ENCODE assay signal across 8 mouse cellular contexts in genomic region chr16:97995849-97996615, GRCm38 (mm10). TPM values are rescaled to one million over a fixed set of nuclear protein-coding genes. Genes with fewer than 3 reads are reported as not detected.
DNase-seq lines count a peak whose midpoint lies in the region; ATAC-seq and TF ChIP-seq lines count a peak whose summit lies in the region.

No protein-coding gene starts in this region.

- no peak for TF ChIP-seq CTCF in midbrain, postnatal 0 days (IDR thresholded peaks at IDR 0.05)

- peak overlapping the region; percentile 83; the same call in 1 of the 2 replicates for H3K27ac ChIP-seq in embryonic facial prominence, embryonic 10.5 days (replicated peaks)
- H3K27ac ChIP-seq in limb, embryonic 11.5 days (replicated peaks; ENCODE audit: low read depth, low read length): no peak overlapping the region
- no peak overlapping the region for H3K27ac ChIP-seq in midbrain, postnatal 0 days (ENCODE audit: low read depth, low read length)

- intact Hi-C loops in heart, postnatal 14 days (cut with DNase I): loop anchor here (2.0 to 10.0 kb wide), 3 partner anchors 33 to 191 kb away; partner anchors contain the start of genes A630089N07Rik, C2cd2 and Zbtb21

- DNase-seq in ovary, adult 18-20 months (ENCODE audit: low spot score): peak; percentile 74
- no peak for DNase-seq in ovary, postnatal 10 days (ENCODE audit: low spot score)
- DNase-seq in embryonic facial prominence, embryonic 10.5 days (ENCODE audit: low spot score): no peak
- DNase-seq in heart, postnatal 14 days: peak; percentile 42 to 63
- DNase-seq in limb, embryonic 11.5 days (ENCODE audit: low spot score): no peak
- DNase-seq in midbrain, postnatal 0 days (ENCODE audit: low spot score): peak; percentile 5
- no peak for DNase-seq in spleen, postnatal 36 days (ENCODE audit: low spot score in 2 of 2)
- DNase-seq in spleen, adult 12 weeks (ENCODE audit: low spot score): no peak

- H3K27me3 ChIP-seq in embryonic facial prominence, embryonic 10.5 days (replicated peaks; ENCODE audit: low read depth, poor library complexity, severe bottlenecking): no peaks in the 10 kb centered on the region
- H3K27me3 ChIP-seq in limb, embryonic 11.5 days (ENCODE audit: control insufficient read depth, insufficient read depth, low read length): no peaks in the 10 kb centered on the region
- no peaks in the 10 kb centered on the region for H3K27me3 ChIP-seq in midbrain, postnatal 0 days (ENCODE audit: insufficient read depth, low read length)

- H3K36me3 ChIP-seq in embryonic facial prominence, embryonic 10.5 days (replicated peaks): peaks cover 22% of the 10 kb centered on the region
- H3K36me3 ChIP-seq in limb, embryonic 11.5 days (ENCODE audit: control insufficient read depth, insufficient read depth, low read length): peaks cover 2% of the 10 kb centered on the region; the same call in 1 of the 2 replicates
- no peaks in the 10 kb centered on the region for H3K36me3 ChIP-seq in midbrain, postnatal 0 days (ENCODE audit: insufficient read depth, low read length)

- no peak for ATAC-seq in limb, embryonic 11.5 days (ENCODE audit: insufficient number of reproducible peaks, low FRiP score, low TSS enrichment, low read depth)
- no peak for ATAC-seq in midbrain, postnatal 0 days (ENCODE audit: low FRiP score)

- H3K4me3 ChIP-seq in embryonic facial prominence, embryonic 10.5 days: peak overlapping the region; percentile 70
- peak overlapping the region; percentile 44; the same call in 1 of the 2 replicates for H3K4me3 ChIP-seq in limb, embryonic 11.5 days (ENCODE audit: low read depth, low read length)
- peak overlapping the region; percentile 55 for H3K4me3 ChIP-seq in midbrain, postnatal 0 days (ENCODE audit: low read depth, low read length)

- peaks cover 16% of the 10 kb centered on the region for H3K4me1 ChIP-seq in embryonic facial prominence, embryonic 10.5 days
- H3K4me1 ChIP-seq in limb, embryonic 11.5 days (ENCODE audit: control insufficient read depth, insufficient read depth, low read length): 0 out of 2 replicates have a peak, but pooled peaks cover 4% of the 10 kb centered on the region
- peaks cover 5% of the 10 kb centered on the region; the same call in 1 of the 2 replicates for H3K4me1 ChIP-seq in midbrain, postnatal 0 days (ENCODE audit: insufficient read depth, low read length)

- peaks cover 19% of the 10 kb centered on the region for H3K9me3 ChIP-seq in embryonic facial prominence, embryonic 10.5 days
- H3K9me3 ChIP-seq in limb, embryonic 11.5 days (ENCODE audit: control insufficient read depth, low read length): no peaks in the 10 kb centered on the region
- H3K9me3 ChIP-seq in midbrain, postnatal 0 days (ENCODE audit: low read length): no peaks in the 10 kb centered on the region

- WGBS in embryonic facial prominence, embryonic 10.5 days: 13% methylated on average over 1 of the region's 1 CpGs
- 25% methylated on average over 1 of the region's 1 CpGs for WGBS in limb, embryonic 11.5 days
- 15% methylated on average over 1 of the region's 1 CpGs for WGBS in midbrain, postnatal 0 days

- no peak overlapping the region for H3K9ac ChIP-seq in limb, embryonic 11.5 days (ENCODE audit: low read length)
- peak overlapping the region; percentile 50; the same call in 1 of the 2 replicates for H3K9ac ChIP-seq in midbrain, postnatal 0 days (replicated peaks; ENCODE audit: low read length, poor library complexity, severe bottlenecking)

- peak overlapping the region; percentile 55; the same call in 1 of the 2 replicates for H3K4me2 ChIP-seq in limb, embryonic 11.5 days (ENCODE audit: low read depth, severe bottlenecking)
- peak overlapping the region; percentile 70 for H3K4me2 ChIP-seq in midbrain, postnatal 0 days (ENCODE audit: low read depth, low read length, poor library complexity, severe bottlenecking)

RNA-seq across cellular contexts. Expression of gene B230307C23Rik, which starts 1.1 kb away (rescaled TPM):
- 18.9 and 22.4 TPM in 2 replicates for polyA plus RNA-seq in embryonic facial prominence, embryonic 10.5 days (2016; fragmentation: Nextera tagmentation; extraction: Ambion mirVana)
- total RNA-seq in heart, postnatal 14 days (2021): 1 to 10 TPM; 4.3 to 5.2 TPM
- 19.2 and 20.6 TPM in 2 replicates for polyA plus RNA-seq in limb, embryonic 11.5 days (2014; fragmentation: Nextera tagmentation; extraction: Ambion mirVana)
- total RNA-seq in midbrain, postnatal 0 days (2014; rRNA removed): 8.4 and 14.8 TPM in 2 replicates
- 15.7 and 17.3 TPM in 2 replicates for polyA plus RNA-seq in midbrain, postnatal 0 days (2015; fragmentation: Nextera tagmentation; extraction: Ambion mirVana)

RNA-seq across cellular contexts. Expression of gene Zbtb21, which starts 33.6 kb away (rescaled TPM):
- polyA plus RNA-seq in embryonic facial prominence, embryonic 10.5 days (2016; fragmentation: Nextera tagmentation; extraction: Ambion mirVana): 14.5 and 15.2 TPM in 2 replicates
- total RNA-seq in heart, postnatal 14 days (2021): 10 to 100 TPM; 10.1 to 13.5 TPM
- polyA plus RNA-seq in limb, embryonic 11.5 days (2014; fragmentation: Nextera tagmentation; extraction: Ambion mirVana): 15.9 and 16.2 TPM in 2 replicates
- 30.5 and 40.9 TPM in 2 replicates for total RNA-seq in midbrain, postnatal 0 days (2014; rRNA removed)
- polyA plus RNA-seq in midbrain, postnatal 0 days (2015; fragmentation: Nextera tagmentation; extraction: Ambion mirVana): 9.4 and 9.5 TPM in 2 replicates

RNA-seq across cellular contexts. Expression of gene C2cd2, which starts 33.6 kb away (rescaled TPM):
- 11.6 and 14.0 TPM in 2 replicates for polyA plus RNA-seq in embryonic facial prominence, embryonic 10.5 days (2016; fragmentation: Nextera tagmentation; extraction: Ambion mirVana)
- 10 to 100 TPM; 25.1 to 27.3 TPM for total RNA-seq in heart, postnatal 14 days (2021)
- polyA plus RNA-seq in limb, embryonic 11.5 days (2014; fragmentation: Nextera tagmentation; extraction: Ambion mirVana): 13.4 and 16.4 TPM in 2 replicates
- total RNA-seq in midbrain, postnatal 0 days (2014; rRNA removed): 22.4 and 27.0 TPM in 2 replicates
- 12.1 and 13.2 TPM in 2 replicates for polyA plus RNA-seq in midbrain, postnatal 0 days (2015; fragmentation: Nextera tagmentation; extraction: Ambion mirVana)

Comparison
In these comparisons a context has a peak if more than half of its experiments do, and no peak if none do; other contexts are left out.
1. DNase-seq: peak in ovary, adult 18-20 months (single experiment), heart, postnatal 14 days (2 of 2) and midbrain, postnatal 0 days (single experiment); none in ovary, postnatal 10 days (single experiment), embryonic facial prominence, embryonic 10.5 days (single experiment), limb, embryonic 11.5 days (single experiment), spleen, postnatal 36 days (0 of 2) and spleen, adult 12 weeks (single experiment).
2. Peak in every context shown above with its lines, with median percentiles within 50 percentile points of each other: H3K4me3 ChIP-seq.